Mouse (Mus musculus): ENCODE measurements around the gene Ndufaf5.
"Not testable (repeated sequence)": the region's sequence is repeated elsewhere in the genome, so short reads cannot be mapped to it uniquely, and the experiment has no call there.

Gene Ndufaf5

GRCm38 (mm10) chr2:140170127-140170802 is at the start of gene Ndufaf5, which contains the start of gene Esf1:
TSS of gene Ndufaf5 (plus strand) at chr2:140170649.
TSS of gene Esf1 (minus strand) at chr2:140170564.
- peak; percentile 98 to 100 for DNase-seq

- no peak for DNase-seq
Measured at GRCm38 (mm10) chr2:140125516-140125915, 44.9 kb upstream of the Ndufaf5 start.

- DNase-seq: not testable (repeated sequence)
Measured at GRCm38 (mm10) chr2:140151743-140152142, 18.7 kb upstream of the Ndufaf5 start, which contains the start of gene Gm17374. TSS of gene Gm17374 (plus strand) at chr2:140152043.

GRCm38 (mm10) chr2:140159186-140159730 is 11.2 kb upstream of the Ndufaf5 start:
- no peak for DNase-seq

GRCm38 (mm10) chr2:140163351-140163854 is 7.0 kb upstream of the Ndufaf5 start:
- DNase-seq: no peak

- no peak for DNase-seq
Measured at GRCm38 (mm10) chr2:140169057-140169456, 1.4 kb upstream of the Ndufaf5 start.

- no peak for DNase-seq
Measured at GRCm38 (mm10) chr2:140170803-140171553, 529 bp downstream of the Ndufaf5 start.

- DNase-seq: not testable (repeated sequence)
Measured at GRCm38 (mm10) chr2:140185685-140186210, 15.3 kb downstream of the Ndufaf5 start.

GRCm38 (mm10) chr2:140200713-140201112 is 30.3 kb downstream of the Ndufaf5 start:
- DNase-seq: no peak

- DNase-seq: no peak
Measured at GRCm38 (mm10) chr2:140202573-140202972, 32.1 kb downstream of the Ndufaf5 start.

- DNase-seq: no peak
Measured at GRCm38 (mm10) chr2:140203756-140204155, 33.3 kb downstream of the Ndufaf5 start.

GRCm38 (mm10) chr2:140214519-140215027 is 44.1 kb downstream of the Ndufaf5 start:
- no peak for DNase-seq

- no peak for DNase-seq
Measured at GRCm38 (mm10) chr2:140215415-140215814, 45.0 kb downstream of the Ndufaf5 start.

GRCm38 (mm10) chr2:140215965-140216364 is 45.5 kb downstream of the Ndufaf5 start:
- DNase-seq: no peak

- no peak for DNase-seq
Measured at GRCm38 (mm10) chr2:140220325-140220724, 49.9 kb downstream of the Ndufaf5 start.

- no peak for DNase-seq
Measured at GRCm38 (mm10) chr2:140230295-140230694, 59.8 kb downstream of the Ndufaf5 start.

GRCm38 (mm10) chr2:140237245-140237644 is 66.8 kb downstream of the Ndufaf5 start:
- DNase-seq: no peak

- DNase-seq: no peak
Measured at GRCm38 (mm10) chr2:140242398-140242797, 71.9 kb downstream of the Ndufaf5 start.

- DNase-seq: no peak
Measured at GRCm38 (mm10) chr2:140243105-140243504, 72.7 kb downstream of the Ndufaf5 start.
